ENCODE assay signal across 15 mouse cellular contexts in the genomic region with DNA sequence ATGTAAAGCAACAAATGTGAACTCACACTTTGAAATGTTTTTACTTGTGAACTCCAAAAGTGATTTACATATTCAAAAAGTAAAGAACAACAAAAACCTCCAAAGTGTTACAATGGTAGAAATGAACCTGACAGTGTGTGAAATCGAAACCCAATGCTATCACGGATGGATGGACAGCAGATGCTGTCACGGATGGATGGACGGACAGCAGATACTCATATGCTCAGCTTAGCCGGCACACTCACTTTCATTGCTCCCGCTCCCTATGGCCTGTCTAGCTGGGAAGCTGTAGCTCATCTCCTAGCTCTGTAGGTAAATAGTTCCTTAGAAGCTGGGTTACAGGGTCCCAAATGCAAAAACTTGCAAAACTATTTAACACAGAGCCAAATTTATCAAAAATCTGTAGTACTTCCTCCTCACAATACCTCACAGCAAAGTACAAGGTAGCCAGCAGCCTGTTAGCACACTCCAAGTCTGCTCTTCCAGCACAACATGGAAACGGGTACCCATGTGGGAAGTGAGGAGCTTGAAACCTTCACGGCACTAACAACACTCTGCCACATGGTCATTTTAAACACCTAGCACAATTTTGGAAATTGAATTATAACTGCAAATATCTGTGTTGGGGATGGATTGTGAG. TPM values are rescaled to one million over a fixed set of nuclear protein-coding genes. Genes with fewer than 3 reads are reported as not detected.
A peak's percentile ranks its signal among the peaks of the same experiment; 100 is the strongest.
DNase-seq lines count a peak whose midpoint lies in the region; ATAC-seq lines count a peak whose summit lies in the region.
"Had no signal": no experiment of that assay in that cellular context is flagged by ENCODE, and none has a peak within 500 bp of the region (broad histone marks: within the 10 kb centered on the region; RNA-seq: fewer than 3 reads in every experiment).

No protein-coding gene starts in this region.

- ATAC-seq in kidney, embryonic 14.5 days (ENCODE audit: low FRiP score, low TSS enrichment), result peak; percentile 75
- no peak for ATAC-seq in neural tube, embryonic 14.5 days (ENCODE audit: low read depth)

- no peak for DNase-seq in kidney, postnatal 25 days
- no peak for DNase-seq in neural tube, embryonic 10.5 days (ENCODE audit: extremely low spot score, low spot score)
- peak; percentile 39 for DNase-seq in induced T-regulatory cell, adult 2 months (ENCODE audit: low read depth)
- DNase-seq in splenic B cell, adult 2 months (ENCODE audit: low read depth, low spot score), result peak; percentile 77
- DNase-seq in thymus, postnatal 4 days, result no peak
- DNase-seq: adrenal gland, postnatal 25 days; kidney, adult 9 months; lung, postnatal 14 days had no signal

- 48% methylated on average over 8 of the region's 8 CpGs for WGBS in kidney, embryonic 14.5 days
- WGBS in neural tube, embryonic 14.5 days, result 41% methylated on average over 8 of the region's 8 CpGs

- H3K4me2 ChIP-seq in kidney, embryonic 14.5 days (replicated peaks; ENCODE audit: low read depth, low read length), result no peak overlapping the region
- no peak overlapping the region for H3K4me2 ChIP-seq in neural tube, embryonic 14.5 days (ENCODE audit: low read depth, low read length)
- H3K4me2 ChIP-seq: embryonic facial prominence, embryonic 13.5 days; midbrain, embryonic 13.5 days had no signal

- H3K4me3 ChIP-seq in kidney, embryonic 14.5 days (ENCODE audit: low read length), result no peak overlapping the region
- no peak overlapping the region for H3K4me3 ChIP-seq in neural tube, embryonic 14.5 days (ENCODE audit: low read depth, low read length)
- H3K4me3 ChIP-seq: embryonic facial prominence, embryonic 13.5 days; midbrain, embryonic 13.5 days had no signal

- H3K27ac ChIP-seq in kidney, embryonic 14.5 days (ENCODE audit: low read depth, low read length), result peak overlapping the region; percentile 73; the same call in 1 of the 2 replicates
- no peak overlapping the region for H3K27ac ChIP-seq in neural tube, embryonic 14.5 days (ENCODE audit: low read depth, low read length)
- H3K27ac ChIP-seq: liver, embryonic 14.5 days had no signal

- H3K9me3 ChIP-seq in kidney, embryonic 14.5 days (ENCODE audit: control insufficient read depth, low read length), result no peaks in the 10 kb centered on the region; the same call in 1 of the 2 replicates
- H3K9me3 ChIP-seq in neural tube, embryonic 14.5 days (ENCODE audit: control insufficient read depth, low read length), result no peaks in the 10 kb centered on the region
- H3K9me3 ChIP-seq: embryonic facial prominence, embryonic 13.5 days; G1E; midbrain, embryonic 13.5 days had no signal

- H3K9ac ChIP-seq in kidney, embryonic 14.5 days (ENCODE audit: low read depth, low read length), result no peak overlapping the region; the same call in 1 of the 2 replicates
- 0 out of 2 replicates have a peak overlapping the region, but pooled peaks have one; percentile 5 for H3K9ac ChIP-seq in neural tube, embryonic 14.5 days (replicated peaks; ENCODE audit: low read depth, low read length)
- H3K9ac ChIP-seq: embryonic facial prominence, embryonic 13.5 days; liver, embryonic 14.5 days; midbrain, embryonic 13.5 days had no signal

- no peaks in the 10 kb centered on the region for H3K27me3 ChIP-seq in kidney, embryonic 14.5 days (ENCODE audit: control insufficient read depth, insufficient read depth, low read length)
- no peaks in the 10 kb centered on the region for H3K27me3 ChIP-seq in neural tube, embryonic 14.5 days (ENCODE audit: control insufficient read depth, insufficient read depth, low read length)
- no peaks in the 10 kb centered on the region for H3K27me3 ChIP-seq in splenic B cell, adult 2 months (ENCODE audit: control insufficient read depth, insufficient read depth, low read length, poor library complexity, severe bottlenecking)
- H3K27me3 ChIP-seq: embryonic facial prominence, embryonic 13.5 days; midbrain, embryonic 13.5 days had no signal

- H3K36me3 ChIP-seq in kidney, embryonic 14.5 days (ENCODE audit: control insufficient read depth, insufficient read depth, low read length), result no peaks in the 10 kb centered on the region
- H3K36me3 ChIP-seq in neural tube, embryonic 14.5 days (ENCODE audit: control insufficient read depth, insufficient read depth, low read length), result no peaks in the 10 kb centered on the region
- no peaks in the 10 kb centered on the region for H3K36me3 ChIP-seq in splenic B cell, adult 2 months (ENCODE audit: control insufficient read depth, insufficient read depth, low read length, poor library complexity, severe bottlenecking)
- H3K36me3 ChIP-seq: embryonic facial prominence, embryonic 13.5 days; midbrain, embryonic 13.5 days had no signal

- peaks cover 39% of the 10 kb centered on the region for H3K4me1 ChIP-seq in kidney, embryonic 14.5 days (ENCODE audit: control insufficient read depth, insufficient read depth, low read length)
- H3K4me1 ChIP-seq in neural tube, embryonic 14.5 days (ENCODE audit: control insufficient read depth, insufficient read depth, low read length), result peaks cover 4% of the 10 kb centered on the region; the same call in 1 of the 2 replicates

RNA-seq across cellular contexts. Expression of gene A730071L15Rik, which starts 21.9 kb away (rescaled TPM):
- polyA plus RNA-seq in kidney, embryonic 14.5 days (2014; fragmentation: Nextera tagmentation; extraction: Ambion mirVana), result 0.74 and 0.89 TPM in 2 replicates
- polyA plus RNA-seq in neural tube, embryonic 14.5 days (2014; fragmentation: Nextera tagmentation; extraction: Ambion mirVana), result 0.64 and 0.83 TPM in 2 replicates
- polyA plus RNA-seq: G1E had no signal

RNA-seq across cellular contexts. Expression of gene Nudcd3, which starts 22.3 kb away (rescaled TPM):
- polyA plus RNA-seq in kidney, embryonic 14.5 days (2014; fragmentation: Nextera tagmentation; extraction: Ambion mirVana), result 32.7 and 36.0 TPM in 2 replicates
- polyA plus RNA-seq in neural tube, embryonic 14.5 days (2014; fragmentation: Nextera tagmentation; extraction: Ambion mirVana), result 58.0 and 65.5 TPM in 2 replicates

RNA-seq across cellular contexts. Expression of gene Npc1l1, which starts 52.0 kb away (rescaled TPM):
- polyA plus RNA-seq in kidney, embryonic 14.5 days (2014; fragmentation: Nextera tagmentation; extraction: Ambion mirVana), result 0.05 and 0.11 TPM in 2 replicates
- 0.05 and 0.26 TPM in 2 replicates for polyA plus RNA-seq in neural tube, embryonic 14.5 days (2014; fragmentation: Nextera tagmentation; extraction: Ambion mirVana)
- polyA plus RNA-seq: forebrain, embryonic 11.5 days; G1E had no signal

Comparison
In these comparisons a context has a peak if more than half of its experiments do, and no peak if none do; other contexts are left out.
1. DNase-seq: peak in induced T-regulatory cell, adult 2 months (single experiment) and splenic B cell, adult 2 months (single experiment); none in kidney, postnatal 25 days (0 of 2), neural tube, embryonic 10.5 days (single experiment) and thymus, postnatal 4 days (single experiment).